Comparison of ENCODE assay signal across 24 mouse cellular contexts in genomic region chr4:65976251-65976650, GRCm38 (mm10).
DNase-seq lines count a peak whose midpoint lies in the region; ATAC-seq lines count a peak whose summit lies in the region.
"Had no signal": no experiment of that assay in that cellular context is flagged by ENCODE, and none has a peak within 500 bp of the region (broad histone marks: within the 10 kb centered on the region; RNA-seq: fewer than 3 reads in every experiment).

No protein-coding gene starts in this region.

- no peak overlapping the region for H3K4me3 ChIP-seq in hindbrain, embryonic 12.5 days
- H3K4me3 ChIP-seq in kidney, embryonic 16.5 days (ENCODE audit: low read length) = no peak overlapping the region
- H3K4me3 ChIP-seq: embryonic facial prominence, embryonic 15.5 days; heart, embryonic 10.5 days; hindbrain, embryonic 10.5 days; midbrain, embryonic 13.5 days; neural tube, embryonic 13.5 days had no signal

- H3K36me3 ChIP-seq in hindbrain, embryonic 12.5 days = no peaks in the 10 kb centered on the region
- H3K36me3 ChIP-seq in kidney, embryonic 16.5 days (ENCODE audit: insufficient read depth, low read length) = no peaks in the 10 kb centered on the region
- H3K36me3 ChIP-seq: embryonic facial prominence, embryonic 15.5 days; G1E; heart, embryonic 10.5 days; hindbrain, embryonic 10.5 days; midbrain, embryonic 13.5 days; neural tube, embryonic 13.5 days had no signal

- H3K27me3 ChIP-seq in hindbrain, embryonic 12.5 days = no peaks in the 10 kb centered on the region
- no peaks in the 10 kb centered on the region for H3K27me3 ChIP-seq in kidney, embryonic 16.5 days (ENCODE audit: insufficient read depth, low read length)
- H3K27me3 ChIP-seq: embryonic facial prominence, embryonic 15.5 days; midbrain, embryonic 13.5 days; neural tube, embryonic 13.5 days had no signal

- H3K9me3 ChIP-seq in hindbrain, embryonic 12.5 days (replicated peaks) = no peaks in the 10 kb centered on the region
- no peaks in the 10 kb centered on the region for H3K9me3 ChIP-seq in kidney, embryonic 16.5 days (ENCODE audit: low read length)
- H3K9me3 ChIP-seq: embryonic facial prominence, embryonic 15.5 days; G1E; heart, embryonic 10.5 days; hindbrain, embryonic 10.5 days; midbrain, embryonic 13.5 days; neural tube, embryonic 13.5 days had no signal

- H3K4me1 ChIP-seq in hindbrain, embryonic 12.5 days = no peaks in the 10 kb centered on the region
- no peaks in the 10 kb centered on the region for H3K4me1 ChIP-seq in kidney, embryonic 16.5 days (ENCODE audit: insufficient read depth, low read length)
- H3K4me1 ChIP-seq: embryonic facial prominence, embryonic 15.5 days; heart, embryonic 10.5 days; hindbrain, embryonic 10.5 days; midbrain, embryonic 13.5 days; neural tube, embryonic 13.5 days had no signal

- no peak for ATAC-seq in hindbrain, embryonic 12.5 days (ENCODE audit: low FRiP score)
- no peak for ATAC-seq in kidney, embryonic 16.5 days (ENCODE audit: low FRiP score, low TSS enrichment)
- ATAC-seq in CD4-positive, CD25-positive, alpha-beta regulatory T cell, adult 4 months = no peak
- ATAC-seq: activated CD4-positive, CD25-positive, alpha-beta regulatory T cell, adult 4 months; forebrain, embryonic 16.5 days; lung, postnatal 0 days; midbrain, embryonic 13.5 days had no signal

- no peak overlapping the region for H3K4me2 ChIP-seq in hindbrain, embryonic 12.5 days (replicated peaks)
- H3K4me2 ChIP-seq in kidney, embryonic 16.5 days (replicated peaks; ENCODE audit: low read depth, low read length) = no peak overlapping the region
- H3K4me2 ChIP-seq: embryonic facial prominence, embryonic 15.5 days; midbrain, embryonic 13.5 days; neural tube, embryonic 13.5 days had no signal

- no peak overlapping the region for H3K27ac ChIP-seq in hindbrain, embryonic 12.5 days
- H3K27ac ChIP-seq in kidney, embryonic 16.5 days (ENCODE audit: low read length) = no peak overlapping the region
- H3K27ac ChIP-seq: embryonic facial prominence, embryonic 15.5 days; heart, embryonic 10.5 days; hindbrain, embryonic 10.5 days; midbrain, embryonic 13.5 days; neural tube, embryonic 13.5 days had no signal

- DNase-seq in layer of hippocampus, adult 18-20 months (ENCODE audit: low spot score in 2 of 2) = peak; percentile 13 to 51
- DNase-seq in layer of hippocampus, postnatal 10 days (ENCODE audit: low spot score in 2 of 2) = no peak
- peak; percentile 23 to 24 for DNase-seq in frontal cortex, postnatal 25 days (ENCODE audit: low spot score in 2 of 2)
- DNase-seq in left cerebral cortex, postnatal 14 days (ENCODE audit: low spot score in 2 of 2) = peak; percentile 63 to 80
- DNase-seq in right cerebral cortex, postnatal 36 days (ENCODE audit: low spot score in 2 of 2) = peak; percentile 49 to 77
- DNase-seq: adrenal gland, postnatal 25 days; cerebellum, adult 2 months; cerebellum, postnatal 36 days; gastrocnemius, postnatal 25 days; kidney, adult 18-20 months; kidney, postnatal 10 days; thymus, postnatal 25 days had no signal

- no peak overlapping the region for H3K9ac ChIP-seq in hindbrain, embryonic 12.5 days
- H3K9ac ChIP-seq in kidney, embryonic 16.5 days (replicated peaks; ENCODE audit: low read length) = no peak overlapping the region
- H3K9ac ChIP-seq: embryonic facial prominence, embryonic 15.5 days; midbrain, embryonic 13.5 days; neural tube, embryonic 13.5 days had no signal

- 81% methylated on average over 3 of the region's 3 CpGs for WGBS in hindbrain, embryonic 12.5 days
- 56% methylated on average over 3 of the region's 3 CpGs for WGBS in kidney, embryonic 16.5 days

- intact Hi-C loops in left cerebral cortex, postnatal 14 days (cut with DNase I) = no loop called here

Comparison
In these comparisons a context has a peak if more than half of its experiments do, and no peak if none do; other contexts are left out.
1. DNase-seq: peak in layer of hippocampus, adult 18-20 months (2 of 2), frontal cortex, postnatal 25 days (2 of 2), left cerebral cortex, postnatal 14 days (2 of 2) and right cerebral cortex, postnatal 36 days (2 of 2); none in layer of hippocampus, postnatal 10 days (0 of 2).